Mouse (Mus musculus): ENCODE results near the gene Slc17a7. TPM values are rescaled to one million over a fixed set of nuclear protein-coding genes. Genes with fewer than 3 reads are reported as not detected.

Slc17a7 gene
- polyA plus RNA-seq, 1 experiment from 2014 or later, result 0.55 TPM

DNA sequence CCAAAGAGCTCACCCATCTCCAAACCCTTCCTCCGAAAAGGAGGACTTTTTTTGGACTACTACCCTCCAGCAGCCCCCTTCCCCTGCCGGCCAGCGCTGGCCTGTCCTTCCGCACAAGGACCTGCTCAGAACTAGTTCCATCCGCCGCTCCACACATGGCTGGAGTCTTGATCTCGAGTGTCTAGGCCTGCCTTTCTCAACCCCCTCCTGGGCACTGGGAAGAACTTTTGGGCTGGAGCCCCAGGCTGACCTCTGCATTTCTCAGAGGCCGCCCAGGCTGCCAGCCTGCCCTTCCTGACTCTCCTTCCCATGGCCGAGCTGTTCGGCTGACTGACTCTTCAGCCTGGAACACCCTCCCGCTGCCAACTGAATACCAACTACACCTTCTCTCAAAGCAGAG lies 18.9 kb downstream of the Slc17a7 start:
- 0 out of 2 replicates have a peak overlapping the region, but pooled peaks have one; percentile 8 for H3K9ac ChIP-seq
- peaks cover 9% of the 10 kb centered on the region for H3K4me1 ChIP-seq
- no peak overlapping the region for H3K27ac ChIP-seq
- H3K27me3 ChIP-seq, result peaks cover 98% of the 10 kb centered on the region
- H3K4me3 ChIP-seq, result peak overlapping the region; percentile 31
- H3K9me3 ChIP-seq, result no peaks in the 10 kb centered on the region
- H3K36me3 ChIP-seq, result no peaks in the 10 kb centered on the region
- WGBS, result 9% methylated on average over 11 of the region's 11 CpGs
- peak overlapping the region; percentile 59 for H3K4me2 ChIP-seq
- no peak for ATAC-seq (ENCODE audit: borderline replicate concordance, extremely low read depth, low FRiP score, low TSS enrichment)

DNA sequence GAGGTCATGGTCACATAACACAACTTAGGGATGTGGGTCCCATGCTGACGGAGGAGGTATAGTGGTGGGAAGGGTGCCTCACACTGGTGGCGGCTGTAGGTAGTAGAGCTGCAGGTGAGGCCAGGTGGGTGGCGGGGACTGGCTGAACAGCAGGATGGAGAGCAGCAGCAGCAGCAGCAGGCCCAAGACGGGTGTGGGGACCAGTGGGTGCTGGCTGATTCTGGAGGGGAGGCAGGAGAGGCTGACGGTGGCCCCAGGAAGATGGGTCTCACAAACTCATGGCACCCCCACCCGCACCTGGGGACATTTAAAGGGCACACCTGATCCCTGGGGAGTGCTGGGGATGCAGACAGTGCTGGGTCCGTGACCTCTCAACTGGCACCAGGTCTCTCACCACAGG lies 19.9 kb downstream of the Slc17a7 start:
- no peak overlapping the region for H3K4me3 ChIP-seq
- 65% methylated on average over 7 of the region's 7 CpGs for WGBS
- no peak for ATAC-seq (ENCODE audit: borderline replicate concordance, extremely low read depth, low FRiP score, low TSS enrichment)
- no peak overlapping the region for H3K27ac ChIP-seq
- no peak overlapping the region for H3K4me2 ChIP-seq
- no peak overlapping the region for H3K9ac ChIP-seq
- no peaks in the 10 kb centered on the region for H3K9me3 ChIP-seq
- peaks cover 9% of the 10 kb centered on the region for H3K4me1 ChIP-seq
- no peaks in the 10 kb centered on the region for H3K36me3 ChIP-seq
- H3K27me3 ChIP-seq, result peaks cover 97% of the 10 kb centered on the region

DNA sequence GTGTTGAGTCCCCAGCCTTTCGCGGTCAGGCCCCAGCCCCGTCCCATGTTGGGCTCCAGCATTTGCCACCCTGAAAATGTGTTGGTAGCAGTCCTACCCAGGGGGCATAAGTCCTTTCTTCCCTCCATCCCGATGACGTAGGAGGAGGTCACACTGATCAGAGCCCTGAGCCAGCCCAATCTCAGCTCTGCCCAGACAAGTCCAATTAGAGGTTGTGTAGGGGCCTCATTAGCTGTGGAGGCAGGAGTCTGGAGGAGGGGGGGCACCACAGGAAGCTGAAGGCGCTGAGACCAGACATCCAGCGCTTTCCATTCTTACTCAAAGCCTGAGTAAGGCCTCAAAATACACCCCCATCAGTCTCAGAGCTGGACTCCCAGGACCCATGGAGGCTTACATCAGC lies 22.2 kb downstream of the Slc17a7 start:
- Histone ChIP-seq H3K27me3 (peaks cover 97% of the 10 kb centered on the region), H3K4me2 (no peak overlapping the region), H3K4me1 (peaks cover 9% of the 10 kb centered on the region), H3K9ac (no peak overlapping the region), H3K36me3 (no peaks in the 10 kb centered on the region), H3K4me3 (no peak overlapping the region), H3K27ac (no peak overlapping the region), H3K9me3 (no peaks in the 10 kb centered on the region)
- ATAC-seq (ENCODE audit: borderline replicate concordance, extremely low read depth, low FRiP score, low TSS enrichment), result no peak
- WGBS, result 66% methylated on average over 7 of the region's 7 CpGs

DNA sequence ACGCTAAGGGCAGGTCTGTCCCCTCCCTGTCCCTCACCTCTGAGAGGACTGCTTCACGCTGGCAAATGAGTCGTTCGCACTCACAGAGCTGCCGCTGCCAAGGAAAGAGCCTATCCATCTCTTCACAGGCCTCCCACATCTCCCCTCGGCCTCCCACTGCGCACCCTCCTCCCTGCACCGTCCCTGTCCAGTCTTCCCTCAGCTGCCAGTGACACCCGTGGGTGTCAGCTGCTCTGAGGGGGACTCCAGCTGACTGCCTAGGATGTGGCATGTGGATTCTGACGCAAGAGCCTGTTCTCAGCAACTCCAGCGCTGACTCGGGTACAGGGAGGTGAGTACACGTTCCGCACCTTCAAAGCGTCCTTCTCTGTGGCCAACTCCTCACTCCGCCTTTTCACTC lies 25.9 kb downstream of the Slc17a7 start:
- H3K27me3 ChIP-seq, result peaks cover 71% of the 10 kb centered on the region
- WGBS, result 37% methylated on average over 16 of the region's 16 CpGs

DNA sequence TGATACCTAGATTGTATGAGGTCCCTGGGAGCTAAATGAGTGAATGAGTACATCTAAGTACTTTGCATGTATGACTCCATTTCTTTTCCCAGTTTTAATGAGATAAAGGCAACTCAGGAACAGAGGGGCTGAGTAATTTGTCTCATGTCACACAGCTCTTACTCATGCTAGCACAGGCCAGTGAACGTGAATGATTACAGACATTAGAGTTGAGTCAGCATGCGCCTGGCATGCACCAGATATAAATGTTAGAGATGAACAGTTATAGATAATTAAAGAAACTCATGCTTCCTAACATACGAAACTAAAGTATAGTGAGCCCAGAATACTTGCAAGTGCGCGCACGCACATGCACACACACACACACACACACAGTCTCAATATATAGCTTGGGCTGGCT lies 26.4 kb downstream of the Slc17a7 start:
- no peak overlapping the region for H3K27ac ChIP-seq

More for the DNA sequence above, 25.9 kb downstream of the Slc17a7 start:
- H3K4me3 ChIP-seq, result no peak overlapping the region
- no peaks in the 10 kb centered on the region for H3K36me3 ChIP-seq
- H3K9ac ChIP-seq, result no peak overlapping the region
- H3K4me1 ChIP-seq, result peaks cover 3% of the 10 kb centered on the region; the same call in 1 of the 2 replicates
- no peaks in the 10 kb centered on the region for H3K9me3 ChIP-seq
- H3K27ac ChIP-seq, result no peak overlapping the region
- no peak overlapping the region for H3K4me2 ChIP-seq
- ATAC-seq (ENCODE audit: borderline replicate concordance, extremely low read depth, low FRiP score, low TSS enrichment), result no peak

DNA sequence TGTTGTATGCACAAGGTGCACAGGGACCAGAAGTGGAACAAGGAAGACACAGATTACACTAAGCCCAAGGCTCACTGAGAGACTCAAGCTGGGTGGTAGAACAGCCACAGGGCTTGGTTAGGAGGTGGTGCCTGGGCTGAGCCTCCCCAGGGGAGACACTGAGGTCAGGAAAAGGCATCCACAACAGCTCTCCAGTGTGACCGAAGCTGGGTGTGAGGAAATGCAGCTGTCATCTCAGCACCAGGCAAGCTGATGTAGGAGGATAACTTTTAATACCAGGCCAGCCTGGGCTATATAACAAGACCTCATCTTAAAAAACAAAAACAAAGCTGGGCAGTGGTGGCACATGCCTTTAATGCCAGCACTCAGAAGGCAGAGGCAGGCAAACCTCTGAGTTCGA lies 27.4 kb downstream of the Slc17a7 start:
- no peaks in the 10 kb centered on the region for H3K36me3 ChIP-seq
- no peak for ATAC-seq (ENCODE audit: borderline replicate concordance, extremely low read depth, low FRiP score, low TSS enrichment)
- H3K27ac ChIP-seq, result no peak overlapping the region
- H3K4me1 ChIP-seq, result peaks cover 3% of the 10 kb centered on the region; the same call in 1 of the 2 replicates
- no peaks in the 10 kb centered on the region for H3K9me3 ChIP-seq
- no peak overlapping the region for H3K9ac ChIP-seq
- 52% methylated on average over 2 of the region's 2 CpGs for WGBS
- H3K4me2 ChIP-seq, result no peak overlapping the region
- peaks cover 63% of the 10 kb centered on the region for H3K27me3 ChIP-seq
- H3K4me3 ChIP-seq, result no peak overlapping the region

More for the DNA sequence above, 26.4 kb downstream of the Slc17a7 start:
- H3K4me1 ChIP-seq, result peaks cover 3% of the 10 kb centered on the region; the same call in 1 of the 2 replicates
- peaks cover 65% of the 10 kb centered on the region for H3K27me3 ChIP-seq
- H3K36me3 ChIP-seq, result no peaks in the 10 kb centered on the region
- no peak overlapping the region for H3K4me2 ChIP-seq
- no peaks in the 10 kb centered on the region for H3K9me3 ChIP-seq
- no peak for ATAC-seq (ENCODE audit: borderline replicate concordance, extremely low read depth, low FRiP score, low TSS enrichment)
- no peak overlapping the region for H3K9ac ChIP-seq
- no peak overlapping the region for H3K4me3 ChIP-seq
- 87% methylated on average over 6 of the region's 6 CpGs for WGBS

DNA sequence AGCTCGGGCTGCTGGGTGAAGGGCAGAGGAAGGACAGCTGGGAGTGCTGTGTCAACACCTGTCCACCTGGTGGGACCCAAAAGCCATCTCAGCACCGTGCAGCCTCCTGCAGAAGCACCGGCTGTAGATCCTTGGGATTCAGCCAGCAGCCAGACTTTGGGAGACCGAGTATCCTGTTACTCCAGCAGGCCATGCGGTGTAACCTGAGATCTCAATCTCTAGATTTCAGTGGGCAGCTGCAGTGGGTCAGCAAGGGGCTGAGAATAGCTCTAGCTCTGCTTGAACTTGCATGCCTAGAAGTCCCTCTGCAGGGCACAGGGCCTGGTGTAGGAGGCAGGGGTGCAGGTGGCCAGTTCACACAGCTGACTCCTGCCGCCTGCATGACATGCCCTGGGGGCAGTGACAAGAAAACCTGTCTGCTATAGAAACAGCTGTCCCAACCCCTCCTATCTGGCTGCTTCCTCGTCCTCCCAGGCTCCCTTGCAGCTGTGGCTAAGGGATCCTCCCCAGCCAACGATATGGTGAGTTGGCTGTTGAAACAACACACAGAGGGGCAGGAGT lies 28.1 kb downstream of the Slc17a7 start:
- Histone ChIP-seq H3K9ac (no peak overlapping the region), H3K4me1 (peaks cover 3% of the 10 kb centered on the region; the same call in 1 of the 2 replicates), H3K9me3 (no peaks in the 10 kb centered on the region), H3K27me3 (peaks cover 57% of the 10 kb centered on the region), H3K4me2 (no peak overlapping the region), H3K27ac (no peak overlapping the region), H3K4me3 (no peak overlapping the region), H3K36me3 (no peaks in the 10 kb centered on the region)
- WGBS, result 6% methylated on average over 8 of the region's 8 CpGs
- no peak for ATAC-seq (ENCODE audit: borderline replicate concordance, extremely low read depth, low FRiP score, low TSS enrichment)

DNA sequence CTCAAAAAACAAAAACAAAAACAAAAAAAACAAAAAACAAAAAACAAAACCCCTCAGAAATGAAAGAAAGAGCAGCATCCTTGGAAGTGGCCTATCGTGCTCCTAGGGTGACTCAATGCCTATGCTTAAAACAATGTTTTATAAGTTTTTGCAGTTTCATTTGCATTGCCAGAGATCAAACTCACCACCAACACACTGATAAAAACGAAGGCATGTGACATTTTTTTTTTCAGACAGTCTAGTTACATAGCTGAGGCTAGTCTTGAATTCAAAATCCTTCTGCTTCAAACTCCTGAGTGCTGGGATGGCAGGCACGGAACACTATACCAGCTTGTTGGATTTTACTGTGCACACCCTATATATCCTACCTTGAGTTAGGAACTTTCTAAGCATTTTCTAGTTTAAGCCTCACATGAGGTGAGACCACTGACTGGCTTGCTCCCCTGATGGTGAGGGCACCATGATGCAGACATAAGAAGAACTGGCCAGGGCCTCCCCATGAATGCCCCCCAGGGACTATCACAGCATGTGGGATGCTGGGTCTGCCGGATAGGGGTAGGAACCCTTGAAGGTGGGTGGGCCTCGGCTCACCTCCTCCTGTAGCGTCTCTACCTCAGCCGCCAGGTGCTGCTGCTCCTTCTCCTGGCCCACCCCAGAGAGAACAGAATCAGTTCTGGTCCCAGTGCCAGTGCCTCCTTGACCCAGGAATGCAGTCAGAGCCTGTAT lies 29.0 kb downstream of the Slc17a7 start:
- no peak overlapping the region for H3K27ac ChIP-seq
- 74% methylated on average over 7 of the region's 7 CpGs for WGBS
- no peak for ATAC-seq (ENCODE audit: borderline replicate concordance, extremely low read depth, low FRiP score, low TSS enrichment)
- no peaks in the 10 kb centered on the region for H3K9me3 ChIP-seq
- no peaks in the 10 kb centered on the region for H3K36me3 ChIP-seq
- no peak overlapping the region for H3K4me3 ChIP-seq
- H3K9ac ChIP-seq, result no peak overlapping the region
- H3K27me3 ChIP-seq, result peaks cover 59% of the 10 kb centered on the region
- H3K4me2 ChIP-seq, result no peak overlapping the region
- peaks cover 3% of the 10 kb centered on the region; the same call in 1 of the 2 replicates for H3K4me1 ChIP-seq

DNA sequence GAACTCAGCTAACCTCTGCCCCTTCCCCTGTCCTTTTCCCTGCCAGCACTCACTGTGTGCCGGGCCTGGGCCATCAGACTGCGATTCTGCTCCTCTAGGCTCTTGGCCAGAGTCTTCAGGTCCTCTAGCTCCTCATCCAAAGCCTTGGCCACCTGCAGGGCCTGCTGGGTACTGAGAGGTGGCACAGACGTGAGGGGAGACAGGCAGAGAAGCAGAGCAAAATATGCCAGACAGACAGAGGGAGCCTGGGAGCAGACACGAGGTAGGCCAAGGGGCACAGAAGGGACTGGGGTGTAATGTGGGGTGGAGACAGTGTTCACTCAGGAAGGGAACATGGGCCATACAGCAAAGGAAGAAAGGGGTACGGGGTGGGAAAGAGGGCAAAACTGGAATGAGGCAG lies 29.7 kb downstream of the Slc17a7 start:
- Histone ChIP-seq H3K27me3 (peaks cover 54% of the 10 kb centered on the region), H3K9me3 (no peaks in the 10 kb centered on the region), H3K9ac (no peak overlapping the region), H3K27ac (no peak overlapping the region), H3K36me3 (no peaks in the 10 kb centered on the region), H3K4me2 (no peak overlapping the region), H3K4me1 (peaks cover 3% of the 10 kb centered on the region; the same call in 1 of the 2 replicates), H3K4me3 (no peak overlapping the region)
- ATAC-seq (ENCODE audit: borderline replicate concordance, extremely low read depth, low FRiP score, low TSS enrichment), result no peak
- WGBS, result 51% methylated on average over 5 of the region's 5 CpGs

DNA sequence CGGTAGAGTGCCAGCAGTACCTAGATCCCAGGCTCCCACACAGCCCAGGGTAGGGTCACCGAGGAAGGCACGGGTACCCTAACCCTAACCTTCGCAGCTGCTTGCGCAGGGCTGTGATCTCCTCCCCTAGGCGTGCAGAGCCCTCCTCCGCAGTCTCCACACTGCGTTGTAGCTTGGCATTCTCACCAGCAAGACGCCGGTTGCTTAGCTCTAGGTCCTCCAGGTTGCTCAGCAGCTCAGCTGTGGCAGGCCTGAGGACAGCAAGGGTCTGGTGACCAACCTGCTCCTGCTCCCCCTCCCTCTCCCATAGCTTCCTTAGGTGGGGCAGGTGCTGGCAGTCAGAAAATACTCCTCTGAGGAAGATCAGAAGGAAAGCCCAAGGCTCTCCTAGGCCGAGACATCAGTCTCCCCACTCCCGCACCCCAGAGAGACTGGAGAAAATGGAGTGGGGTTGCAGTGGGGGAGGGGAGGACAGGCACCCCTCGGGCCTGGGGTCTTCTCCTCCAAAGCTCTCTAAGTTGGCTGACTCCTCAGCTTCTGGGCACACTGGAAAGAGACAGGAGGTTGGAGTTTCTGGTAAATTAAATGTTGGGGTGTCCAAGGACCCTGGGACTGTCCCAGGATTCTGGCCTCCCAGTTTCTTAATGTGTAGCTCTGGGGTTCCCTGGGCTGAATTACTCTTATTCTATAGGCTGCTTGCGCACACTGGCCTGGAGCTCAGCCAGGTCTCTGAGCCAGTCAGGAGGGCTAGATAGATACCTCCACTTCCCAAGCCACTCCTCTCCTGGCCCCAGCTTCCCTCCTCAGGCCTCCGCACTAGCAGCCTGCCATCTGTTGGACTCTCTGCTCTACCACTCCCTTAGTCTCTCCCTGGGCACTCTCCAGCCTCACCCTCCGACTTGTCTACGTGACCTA lies 30.4 kb downstream of the Slc17a7 start:
- Histone ChIP-seq H3K4me3 (no peak overlapping the region), H3K36me3 (no peaks in the 10 kb centered on the region), H3K27ac (no peak overlapping the region), H3K9ac (no peak overlapping the region), H3K4me2 (no peak overlapping the region), H3K9me3 (no peaks in the 10 kb centered on the region), H3K4me1 (peaks cover 3% of the 10 kb centered on the region; the same call in 1 of the 2 replicates), H3K27me3 (peaks cover 46% of the 10 kb centered on the region)
- 66% methylated on average over 17 of the region's 17 CpGs for WGBS
- no peak for ATAC-seq (ENCODE audit: borderline replicate concordance, extremely low read depth, low FRiP score, low TSS enrichment)

DNA sequence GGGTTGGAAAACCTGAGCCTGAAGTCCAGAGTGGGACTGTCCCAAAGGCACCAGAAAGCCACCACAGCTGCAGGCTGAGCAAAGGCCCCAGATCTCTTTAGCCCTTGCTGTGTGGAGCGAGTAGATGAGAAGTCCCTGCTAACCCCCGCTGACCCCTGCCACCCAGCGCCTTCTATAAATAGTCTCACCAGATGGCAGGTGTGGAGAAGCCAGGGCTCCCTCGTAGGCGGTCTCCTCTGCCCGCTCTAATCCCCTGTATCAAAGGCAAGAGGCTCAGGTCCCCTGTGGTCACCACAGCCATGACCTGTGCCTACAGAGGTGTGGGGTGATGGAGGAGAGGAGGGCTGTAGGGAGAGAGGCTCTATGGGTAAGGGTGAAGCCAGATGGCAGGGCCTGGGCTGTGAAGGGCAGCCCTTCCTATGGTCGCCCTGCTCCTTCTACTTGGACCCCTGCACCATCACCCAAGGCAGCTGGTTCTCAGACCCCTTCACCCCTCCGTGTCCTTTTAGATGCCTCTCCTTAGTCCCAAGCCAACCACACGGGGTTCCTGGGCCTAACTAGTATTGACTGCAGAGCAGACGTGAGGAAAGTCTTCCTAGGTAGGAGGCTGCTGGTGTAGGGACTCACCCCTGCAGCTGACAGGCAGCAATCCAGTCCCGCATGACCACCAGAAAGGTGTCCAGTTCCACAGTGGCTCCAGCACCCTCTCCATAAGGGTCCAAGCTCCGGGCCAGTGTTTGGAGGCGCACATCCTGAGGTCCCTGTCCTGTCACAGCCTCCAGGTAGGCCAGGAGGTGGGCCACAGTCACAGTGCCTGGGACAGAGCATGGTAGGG lies 31.8 kb downstream of the Slc17a7 start:
- no peak overlapping the region for H3K27ac ChIP-seq
- H3K9me3 ChIP-seq, result no peaks in the 10 kb centered on the region
- no peak for ATAC-seq (ENCODE audit: borderline replicate concordance, extremely low read depth, low FRiP score, low TSS enrichment)
- no peak overlapping the region for H3K9ac ChIP-seq
- 47% methylated on average over 13 of the region's 13 CpGs for WGBS
- no peak overlapping the region for H3K4me3 ChIP-seq
- H3K4me1 ChIP-seq, result peaks cover 3% of the 10 kb centered on the region; the same call in 1 of the 2 replicates
- no peak overlapping the region for H3K4me2 ChIP-seq
- H3K36me3 ChIP-seq, result no peaks in the 10 kb centered on the region
- peaks cover 32% of the 10 kb centered on the region for H3K27me3 ChIP-seq
